Mouse (Mus musculus) T-cell, adult 2 months (primary cell): ENCODE results near the gene Ank2.

Source experiments
- DNase-seq: peaks from one replicate; pipeline ENCODE4 v3.0.0; 2022; ENCODE audit warnings: low spot score

The Ank2 gene

GRCm38 (mm10) chr3:127292864-127293478 lies 206.2 kb downstream of the Ank2 start:
- DNase-seq: no peak

- DNase-seq: no peak
Measured at GRCm38 (mm10) chr3:127282277-127282676, 216.9 kb downstream of the Ank2 start.

- DNase-seq: no peak
Measured at GRCm38 (mm10) chr3:127281390-127281789, 217.8 kb downstream of the Ank2 start.

GRCm38 (mm10) chr3:127280376-127280775 lies 218.8 kb downstream of the Ank2 start:
- no peak for DNase-seq

GRCm38 (mm10) chr3:127275953-127276352 lies 223.2 kb downstream of the Ank2 start:
- DNase-seq: no peak

GRCm38 (mm10) chr3:127272801-127273200 lies 226.3 kb downstream of the Ank2 start:
- no peak for DNase-seq

GRCm38 (mm10) chr3:127269616-127270015 lies 229.5 kb downstream of the Ank2 start:
- DNase-seq: no peak

- no peak for DNase-seq
Measured at GRCm38 (mm10) chr3:127267846-127268245, 231.3 kb downstream of the Ank2 start.

- no peak for DNase-seq
Measured at GRCm38 (mm10) chr3:127265732-127266131, 233.4 kb downstream of the Ank2 start.

GRCm38 (mm10) chr3:127265182-127265581 lies 234.0 kb downstream of the Ank2 start:
- no peak for DNase-seq

- DNase-seq: no peak
Measured at GRCm38 (mm10) chr3:127260786-127261166, 238.4 kb downstream of the Ank2 start.

- DNase-seq: no peak
Measured at GRCm38 (mm10) chr3:127260007-127260785, 239.0 kb downstream of the Ank2 start.

GRCm38 (mm10) chr3:127258466-127259075 lies 240.6 kb downstream of the Ank2 start:
- no peak for DNase-seq

- no peak for DNase-seq
Measured at GRCm38 (mm10) chr3:127257969-127258368, 241.2 kb downstream of the Ank2 start.

GRCm38 (mm10) chr3:127257279-127257925 lies 241.7 kb downstream of the Ank2 start:
- no peak for DNase-seq

GRCm38 (mm10) chr3:127256681-127257080 lies 242.5 kb downstream of the Ank2 start:
- no peak for DNase-seq

GRCm38 (mm10) chr3:127250930-127251329 lies 248.2 kb downstream of the Ank2 start:
- DNase-seq: no peak

GRCm38 (mm10) chr3:127248611-127249010 lies 250.5 kb downstream of the Ank2 start:
- DNase-seq: no peak

- DNase-seq: no peak
Measured at GRCm38 (mm10) chr3:127246989-127247708, 252.0 kb downstream of the Ank2 start.

GRCm38 (mm10) chr3:127243928-127244642 lies 255.1 kb downstream of the Ank2 start:
- DNase-seq: no peak

GRCm38 (mm10) chr3:127242234-127242810 lies 256.8 kb downstream of the Ank2 start:
- no peak for DNase-seq
